Mouse (Mus musculus) G1E (cell line): ENCODE results near the gene Zfp423.

Experiments used
- CTCF ChIP-seq: IDR thresholded peaks from 2 replicates; pipeline ENCODE4 v1.5.1; 2012; ENCODE audit warnings: low read depth, low read length, inconsistent platforms, mixed read lengths
- GATA1 ChIP-seq: IDR thresholded peaks from 2 replicates; pipeline ENCODE4 v1.6.1; 2012; ENCODE audit warnings: borderline replicate concordance, low read length, inconsistent platforms, mixed read lengths
- POLR2AphosphoS5 ChIP-seq: IDR thresholded peaks from 2 replicates; pipeline ENCODE4 v1.6.1; 2012; ENCODE audit warnings: low read depth, low read length, inconsistent platforms; ENCODE audit not compliant: insufficient replicate concordance
- TAL1 ChIP-seq: conservative IDR thresholded peaks from 2 replicates; pipeline ENCODE4 v1.6.1; 2012; ENCODE audit warnings: low read depth, low read length, inconsistent platforms, mixed read lengths

DNA sequence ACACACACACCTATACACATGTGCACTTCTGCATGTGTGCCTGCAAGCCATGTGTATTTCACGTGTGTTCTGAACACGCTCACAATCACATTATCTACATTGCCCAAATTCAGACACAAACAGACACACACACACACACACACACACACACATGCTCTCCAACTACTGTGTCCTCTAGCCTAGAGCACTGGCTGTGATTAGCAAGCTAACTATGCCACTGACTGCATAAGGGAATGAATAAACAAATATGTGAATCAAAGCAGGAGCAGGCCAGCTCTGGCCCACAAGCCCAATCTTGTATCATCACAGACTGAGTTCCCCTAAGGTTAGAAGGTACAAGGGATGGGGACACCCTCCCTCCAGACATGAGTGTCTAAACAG lies 147.3 kb downstream of the Zfp423 start:
- no peak for TF ChIP-seq CTCF
- TF ChIP-seq GATA1: no peak
- TF ChIP-seq POLR2AphosphoS5: no peak
- TF ChIP-seq TAL1: no peak
